Mouse (Mus musculus) layer of hippocampus, adult 2 months (tissue): ENCODE data around the gene Tmem179. TPM values are rescaled to one million over a fixed set of nuclear protein-coding genes. Genes with fewer than 3 reads are reported as not detected.

Source experiments
- DNase-seq, 2 experiments: peaks; one replicate each; pipeline ENCODE4 v3.0.0; 2022; ENCODE audit warnings: low spot score in 2 of 2
- H3K27ac ChIP-seq: fragments of 200-600 bp; 2 replicates; pipeline ENCODE4 v1.8.1; 2022
- H3K4me3 ChIP-seq: fragments of 200-600 bp; 2 replicates; pipeline ENCODE4 v1.8.1; 2022; ENCODE audit warnings: mild to moderate bottlenecking
- CTCF ChIP-seq: fragments of 200-600 bp; conservative IDR thresholded peaks from 2 replicates; pipeline ENCODE4 v1.8.1; 2022; ENCODE audit warnings: antibody characterized with exemption, mild to moderate bottlenecking, moderate library complexity
- long read RNA-seq, 2 experiments: library from polyadenylated mRNA; stranded (forward); transcript quantifications; one replicate each; pipeline ENCODE4 v2.0.0; 2021; ENCODE audit warnings: borderline mapping rate in 2 of 2
- total RNA-seq, 2 experiments: library from RNA; stranded (reverse); gene quantifications; 2 replicates each; pipeline ENCODE4 v1.2.3; 2021

Tmem179 gene
- 100 to 1,000 TPM; 116 to 121 TPM for total RNA-seq
- long read RNA-seq, experiment 1, transcript Tmem179-201 (4 exons, 2,380 nt), result major isoform, 155 of 175 reads
- long read RNA-seq, experiment 1, partial matches to known transcripts, result 3 of 175 reads
- long read RNA-seq, experiment 1, other reads (novel, unspliced or antisense), result 17 of 175 reads
- long read RNA-seq, experiment 2, transcript Tmem179-201 (4 exons, 2,380 nt), result major isoform, 209 of 235 reads
- long read RNA-seq, experiment 2, partial matches to known transcripts, result 24 of 235 reads
- long read RNA-seq, experiment 2, other reads (novel, unspliced or antisense), result 2 of 235 reads

- Histone ChIP-seq H3K4me3 (no peak within 1 kb of the TSS), H3K27ac (no peak within 1 kb of the TSS)
- TF ChIP-seq CTCF, result no peak
- no peak for DNase-seq
These were observed at the start of gene Tmem179 for GRCm38 (mm10) chr12:112516697-112517337. Gene Tmem179, minus strand, starts transcription at chr12:112516747.

DNA sequence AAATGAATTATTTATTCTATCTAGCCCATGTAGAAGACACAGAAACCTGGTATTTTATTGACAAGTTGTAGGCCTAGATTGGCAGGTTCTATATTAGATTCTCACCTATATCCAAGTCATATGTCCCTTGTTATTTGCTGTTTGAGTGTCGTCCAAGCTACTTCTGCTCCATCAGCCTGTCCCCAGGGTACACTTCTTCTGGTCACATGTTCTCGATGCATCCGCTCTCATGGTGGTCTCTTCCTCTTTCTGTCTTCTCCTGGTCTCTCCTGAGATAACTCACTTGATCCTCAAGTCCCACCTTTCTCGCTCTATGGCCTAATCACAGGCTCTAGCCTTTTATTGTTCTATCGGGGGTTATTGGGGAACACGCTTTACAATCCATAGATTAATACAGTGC is 46.5 kb upstream of the Tmem179 start:
- no peak for TF ChIP-seq CTCF
- Histone ChIP-seq H3K27ac (no peak overlapping the region), H3K4me3 (no peak overlapping the region)
- no peak for DNase-seq

- no peak for DNase-seq
- TF ChIP-seq CTCF, result peak; percentile 38
- H3K4me3 ChIP-seq, result no peak overlapping the region
- H3K27ac ChIP-seq, result no peak overlapping the region
These were observed 45.9 kb upstream of the Tmem179 start for GRCm38 (mm10) chr12:112562462-112562861.

GRCm38 (mm10) chr12:112561163-112561562 is 44.6 kb upstream of the Tmem179 start:
- no peak for DNase-seq
- H3K27ac ChIP-seq, result no peak overlapping the region
- no peak for TF ChIP-seq CTCF
- no peak overlapping the region for H3K4me3 ChIP-seq

DNA sequence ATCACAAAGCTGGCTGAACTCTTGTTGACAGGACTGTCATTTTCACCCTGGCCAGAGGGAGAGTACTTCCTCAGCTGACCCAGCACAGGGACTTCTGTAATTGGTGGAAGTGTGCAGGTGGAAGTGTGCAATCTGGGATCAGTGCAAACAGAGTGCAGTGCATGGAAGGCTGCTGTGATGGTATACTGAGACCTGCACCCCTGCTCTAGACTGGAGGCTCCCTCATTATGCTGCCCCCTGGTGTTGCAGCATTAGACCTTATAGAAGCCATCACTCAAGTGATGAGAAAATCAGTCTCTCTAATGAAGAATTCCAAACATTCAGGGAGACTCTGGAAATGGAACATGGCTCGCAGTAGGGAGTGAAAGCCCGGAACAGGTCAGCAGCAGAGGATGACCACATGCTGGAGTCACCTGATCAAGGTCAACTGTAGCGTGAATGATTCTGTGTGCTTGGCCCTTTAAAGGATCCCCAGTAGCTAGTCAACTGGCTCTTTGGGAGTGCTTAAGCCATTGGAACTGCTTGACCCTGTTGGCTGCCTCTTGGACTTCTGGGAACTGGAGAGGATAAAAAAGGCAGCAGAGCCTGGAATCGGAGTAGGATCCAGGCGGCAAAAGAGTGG is 43.7 kb upstream of the Tmem179 start:
- TF ChIP-seq CTCF, result peak; percentile 73
- 0 out of 2 replicates have a peak overlapping the region, but pooled peaks have one; percentile 46 for H3K27ac ChIP-seq
- no peak for DNase-seq

DNA sequence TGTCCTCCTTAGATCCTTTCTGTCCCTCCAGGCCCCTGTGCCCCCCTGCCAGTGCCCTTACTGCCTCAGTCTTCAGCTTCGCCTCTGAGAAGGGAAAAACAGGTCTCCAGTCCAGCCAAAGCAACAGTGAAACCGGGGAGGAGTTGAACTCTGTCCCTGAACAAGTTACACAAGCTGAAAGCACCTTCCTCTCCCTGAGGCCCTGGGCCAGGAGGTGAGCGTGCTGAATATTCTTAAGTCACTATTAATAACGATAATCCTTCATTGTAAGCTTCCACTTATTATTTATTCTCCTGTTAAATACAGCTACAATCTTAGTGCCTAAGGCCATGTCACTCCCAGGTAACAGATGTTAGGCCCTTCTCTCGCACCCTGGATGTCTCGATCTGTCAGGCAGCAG is 43.1 kb upstream of the Tmem179 start:
- H3K4me3 ChIP-seq, result no peak overlapping the region
- no peak for DNase-seq
- H3K27ac ChIP-seq, result 0 out of 2 replicates have a peak overlapping the region, but pooled peaks have one; percentile 46
- no peak for TF ChIP-seq CTCF

More for the DNA sequence above, 43.7 kb upstream of the Tmem179 start:
- no peak overlapping the region for H3K4me3 ChIP-seq

DNA sequence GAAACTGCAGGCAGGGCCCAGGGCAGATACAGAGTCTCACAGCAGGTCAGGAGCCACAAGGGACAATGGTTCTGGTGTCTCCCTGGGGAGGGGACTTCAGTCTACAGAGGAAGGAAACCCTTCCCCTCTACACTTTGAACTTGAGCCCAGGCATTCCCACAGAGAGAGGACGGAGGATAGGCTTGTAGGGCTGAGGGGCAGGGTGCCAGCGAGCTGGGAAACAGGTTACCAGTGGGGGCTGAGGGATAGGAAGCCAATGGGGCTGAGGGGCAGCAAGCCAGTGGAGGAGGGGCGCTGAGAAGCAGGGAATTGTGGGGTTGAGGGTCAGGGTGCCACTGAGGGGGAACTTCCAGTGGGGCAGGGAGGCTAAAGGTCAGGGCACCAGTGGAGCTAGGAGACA is 42.7 kb upstream of the Tmem179 start:
- TF ChIP-seq CTCF, result no peak

GRCm38 (mm10) chr12:112557219-112557618 is 40.7 kb upstream of the Tmem179 start:
- TF ChIP-seq CTCF, result no peak
- Histone ChIP-seq H3K27ac (no peak overlapping the region), H3K4me3 (no peak overlapping the region)
- DNase-seq, result no peak

More for the DNA sequence above, 42.7 kb upstream of the Tmem179 start:
- DNase-seq, result no peak
- no peak overlapping the region for H3K4me3 ChIP-seq
- 0 out of 2 replicates have a peak overlapping the region, but pooled peaks have one; percentile 46 for H3K27ac ChIP-seq

DNA sequence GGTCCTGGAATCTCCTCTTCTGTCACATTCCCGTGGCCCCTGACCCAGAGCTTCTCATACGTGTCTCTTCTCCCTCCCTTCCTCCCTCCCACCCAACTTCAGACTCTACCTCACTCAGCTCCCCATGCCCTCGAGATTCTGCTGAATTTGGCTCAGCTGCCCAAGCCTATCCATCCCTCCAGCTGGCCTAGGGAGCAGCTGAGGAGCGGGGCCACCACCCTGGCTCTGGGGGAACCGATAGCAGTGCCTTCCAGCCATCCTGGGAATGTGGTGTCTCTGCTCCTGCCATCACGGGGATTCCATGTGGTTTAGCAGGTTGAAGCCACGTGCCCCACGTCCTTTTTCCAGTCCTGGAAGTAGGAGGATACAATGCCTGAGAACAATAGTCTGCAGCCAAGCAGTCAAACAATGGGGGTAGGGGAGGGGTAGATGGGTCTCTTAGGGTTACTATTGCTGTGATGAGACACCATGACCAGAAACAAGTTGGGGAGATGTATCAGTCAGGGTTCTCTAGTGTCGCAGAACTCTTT is 40.0 kb upstream of the Tmem179 start:
- DNase-seq, result no peak
- Histone ChIP-seq H3K27ac (no peak overlapping the region), H3K4me3 (no peak overlapping the region)
- no peak for TF ChIP-seq CTCF

GRCm38 (mm10) chr12:112554900-112555299 is 38.4 kb upstream of the Tmem179 start:
- no peak for TF ChIP-seq CTCF
- Histone ChIP-seq H3K4me3 (no peak overlapping the region), H3K27ac (no peak overlapping the region)
- no peak for DNase-seq

GRCm38 (mm10) chr12:112552520-112552919 is 36.0 kb upstream of the Tmem179 start:
- Histone ChIP-seq H3K4me3 (no peak overlapping the region), H3K27ac (peak overlapping the region; percentile 89)
- DNase-seq, result no peak
- no peak for TF ChIP-seq CTCF

DNA sequence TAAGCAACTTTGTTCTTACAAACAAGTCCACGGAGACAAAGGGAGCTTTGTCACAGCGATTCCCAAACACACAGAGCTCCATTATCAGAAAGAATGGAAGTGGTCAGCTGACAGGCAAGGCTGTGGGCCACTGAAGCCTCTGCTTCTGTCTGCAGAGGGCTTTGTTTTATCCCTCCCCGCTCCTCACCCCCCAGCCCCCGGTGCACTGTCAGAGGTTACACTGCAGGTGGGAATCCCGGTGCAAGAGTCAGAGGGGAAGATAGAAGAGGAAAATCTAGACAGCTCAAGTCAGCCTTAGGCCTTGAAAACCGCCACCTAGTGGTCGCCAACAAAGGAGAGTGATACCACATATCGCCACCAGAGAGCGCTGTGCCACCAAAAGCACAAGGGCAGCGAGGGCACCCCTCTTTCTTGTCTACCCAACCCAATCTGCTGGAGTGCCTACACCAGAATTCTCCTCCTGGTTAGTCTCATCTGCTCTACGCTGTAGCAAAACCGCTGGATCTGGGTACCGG is 35.4 kb upstream of the Tmem179 start:
- TF ChIP-seq CTCF, result peak; percentile 91
- H3K27ac ChIP-seq, result peak overlapping the region; percentile 89
- no peak overlapping the region for H3K4me3 ChIP-seq
- peak; percentile 89 to 95 for DNase-seq

- DNase-seq, result no peak
- peak; percentile 49 for TF ChIP-seq CTCF
- H3K27ac ChIP-seq, result no peak overlapping the region
- no peak overlapping the region for H3K4me3 ChIP-seq
These were observed 32.7 kb upstream of the Tmem179 start for GRCm38 (mm10) chr12:112549287-112549686.
